Mouse (Mus musculus) liver, postnatal 0 days (tissue): ENCODE data around the gene Tcte2.

Source experiments
- CTCF ChIP-seq: sonication (generic); IDR thresholded peaks from 2 replicates; pipeline ENCODE4 v1.5.1; 2016; ENCODE audit warnings: antibody characterized with exemption, low read depth
- EP300 ChIP-seq: IDR thresholded peaks from 2 replicates; pipeline ENCODE4 v1.6.1; 2016; ENCODE audit warnings: antibody characterized with exemption, low read depth, mild to moderate bottlenecking

DNA sequence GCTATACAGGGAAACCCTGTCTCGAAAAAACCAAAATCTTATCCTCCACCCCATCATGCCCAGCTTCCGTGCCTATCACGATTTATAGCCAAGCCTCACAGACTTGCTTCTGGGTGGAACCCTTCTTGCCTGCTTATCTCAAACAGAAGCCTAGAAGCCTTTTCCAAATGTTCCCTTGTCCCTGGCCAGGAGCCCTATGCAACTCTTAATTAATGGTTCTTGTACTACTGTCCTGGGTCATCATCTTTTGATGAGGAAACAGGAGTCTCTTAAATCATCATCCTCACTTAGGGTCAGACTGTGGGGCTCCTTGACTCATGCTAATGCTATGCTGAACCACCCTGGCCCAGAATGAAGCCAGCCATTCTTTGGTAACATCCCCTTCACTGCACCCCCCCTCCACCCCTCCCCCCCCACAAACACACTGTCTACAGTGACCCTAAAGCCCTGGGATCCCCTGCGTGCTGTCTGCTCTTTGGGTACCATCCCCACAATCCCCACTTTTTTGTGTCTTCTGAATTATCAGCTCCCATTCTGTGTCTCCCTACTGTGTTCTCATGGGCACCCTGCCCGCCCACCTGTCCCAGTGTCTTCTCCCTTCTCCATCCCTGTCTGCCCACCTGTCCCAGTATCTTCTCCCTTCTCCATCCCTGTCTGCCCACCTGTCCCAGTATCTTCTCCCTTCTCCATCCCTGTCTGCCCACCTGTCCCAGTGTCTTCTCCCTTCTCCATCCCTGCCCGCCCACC, 30.5 kb downstream of the Tcte2 start:
- TF ChIP-seq EP300 (no peak), CTCF (no peak)
